Mouse (Mus musculus): Measurements from ENCODE around the gene Ctcf. TPM values are rescaled to one million over a fixed set of nuclear protein-coding genes. Genes with fewer than 3 reads are reported as not detected.

Ctcf gene
- polyA plus RNA-seq, 1 experiment from 2014 or later = 146 TPM

GRCm38 (mm10) chr8:105618892-105619591 lies 17.3 kb upstream of the Ctcf start:
- no peak overlapping the region for H3K4me2 ChIP-seq
- H3K9me3 ChIP-seq = no peaks in the 10 kb centered on the region
- H3K27me3 ChIP-seq = peaks cover 12% of the 10 kb centered on the region
- H3K4me3 ChIP-seq = no peak overlapping the region
- H3K27ac ChIP-seq = no peak overlapping the region
- peaks cover 29% of the 10 kb centered on the region for H3K4me1 ChIP-seq
- peaks cover 88% of the 10 kb centered on the region for H3K36me3 ChIP-seq
- no peak overlapping the region for H3K9ac ChIP-seq
- no peak for ATAC-seq (ENCODE audit: insufficient number of reproducible peaks, insufficient read depth, low FRiP score, low TSS enrichment, low read depth)
- 93% methylated on average over 19 of the region's 19 CpGs for WGBS

GRCm38 (mm10) chr8:105620211-105620610 lies 16.2 kb upstream of the Ctcf start:
- WGBS = 88% methylated on average over 19 of the region's 19 CpGs
- no peaks in the 10 kb centered on the region for H3K27me3 ChIP-seq

GRCm38 (mm10) chr8:105620946-105621720 lies 15.2 kb upstream of the Ctcf start:
- Histone ChIP-seq H3K36me3 (peaks cover 82% of the 10 kb centered on the region), H3K27me3 (no peaks in the 10 kb centered on the region), H3K27ac (no peak overlapping the region), H3K4me3 (no peak overlapping the region), H3K9me3 (no peaks in the 10 kb centered on the region), H3K9ac (0 out of 2 replicates have a peak overlapping the region, but pooled peaks have one; percentile 7), H3K4me1 (peaks cover 32% of the 10 kb centered on the region), H3K4me2 (no peak overlapping the region)
- WGBS = 89% methylated on average over 21 of the region's 21 CpGs
- no peak for ATAC-seq (ENCODE audit: insufficient number of reproducible peaks, insufficient read depth, low FRiP score, low TSS enrichment, low read depth)

More at GRCm38 (mm10) chr8:105620211-105620610, 16.2 kb upstream of the Ctcf start:
- ATAC-seq (ENCODE audit: insufficient number of reproducible peaks, insufficient read depth, low FRiP score, low TSS enrichment, low read depth) = no peak
- H3K4me1 ChIP-seq = peaks cover 30% of the 10 kb centered on the region
- no peak overlapping the region for H3K27ac ChIP-seq
- no peak overlapping the region for H3K4me2 ChIP-seq
- H3K9ac ChIP-seq = no peak overlapping the region
- H3K36me3 ChIP-seq = peaks cover 91% of the 10 kb centered on the region
- no peaks in the 10 kb centered on the region for H3K9me3 ChIP-seq
- H3K4me3 ChIP-seq = no peak overlapping the region

GRCm38 (mm10) chr8:105621841-105622240 lies 14.5 kb upstream of the Ctcf start:
- 0 out of 2 replicates have a peak overlapping the region, but pooled peaks have one; percentile 7 for H3K9ac ChIP-seq
- H3K27me3 ChIP-seq = no peaks in the 10 kb centered on the region
- H3K4me3 ChIP-seq = no peak overlapping the region
- ATAC-seq (ENCODE audit: insufficient number of reproducible peaks, insufficient read depth, low FRiP score, low TSS enrichment, low read depth) = no peak
- peaks cover 32% of the 10 kb centered on the region for H3K4me1 ChIP-seq
- H3K4me2 ChIP-seq = no peak overlapping the region
- no peaks in the 10 kb centered on the region for H3K9me3 ChIP-seq
- peaks cover 75% of the 10 kb centered on the region for H3K36me3 ChIP-seq
- 82% methylated on average over 4 of the region's 4 CpGs for WGBS
- no peak overlapping the region for H3K27ac ChIP-seq

- Histone ChIP-seq H3K9ac (no peak overlapping the region), H3K4me1 (peaks cover 32% of the 10 kb centered on the region), H3K4me3 (no peak overlapping the region), H3K27ac (peak overlapping the region; percentile 44; the same call in 1 of the 2 replicates), H3K9me3 (no peaks in the 10 kb centered on the region), H3K27me3 (no peaks in the 10 kb centered on the region), H3K36me3 (peaks cover 69% of the 10 kb centered on the region), H3K4me2 (no peak overlapping the region)
- peak; percentile 41; the same call in 1 of the 2 replicates for ATAC-seq (ENCODE audit: insufficient number of reproducible peaks, insufficient read depth, low FRiP score, low TSS enrichment, low read depth)
- WGBS = 6% methylated on average over 8 of the region's 8 CpGs
Measured at GRCm38 (mm10) chr8:105622421-105622920, 13.9 kb upstream of the Ctcf start.

- Histone ChIP-seq H3K36me3 (peaks cover 62% of the 10 kb centered on the region), H3K27ac (peak overlapping the region; percentile 44; the same call in 1 of the 2 replicates), H3K9ac (no peak overlapping the region), H3K4me1 (peaks cover 32% of the 10 kb centered on the region), H3K4me3 (no peak overlapping the region), H3K27me3 (no peaks in the 10 kb centered on the region), H3K9me3 (no peaks in the 10 kb centered on the region), H3K4me2 (no peak overlapping the region)
- 21% methylated on average over 5 of the region's 5 CpGs for WGBS
- no peak for ATAC-seq (ENCODE audit: insufficient number of reproducible peaks, insufficient read depth, low FRiP score, low TSS enrichment, low read depth)
Measured at GRCm38 (mm10) chr8:105623118-105623517, 13.2 kb upstream of the Ctcf start.

- no peak for ATAC-seq (ENCODE audit: insufficient number of reproducible peaks, insufficient read depth, low FRiP score, low TSS enrichment, low read depth)
- H3K9ac ChIP-seq = no peak overlapping the region
- H3K27ac ChIP-seq = no peak overlapping the region
- no peaks in the 10 kb centered on the region for H3K27me3 ChIP-seq
- H3K4me2 ChIP-seq = no peak overlapping the region
- H3K4me3 ChIP-seq = no peak overlapping the region
- H3K9me3 ChIP-seq = no peaks in the 10 kb centered on the region
- WGBS = 62% methylated on average over 7 of the region's 7 CpGs
- H3K4me1 ChIP-seq = peaks cover 32% of the 10 kb centered on the region
- H3K36me3 ChIP-seq = peaks cover 56% of the 10 kb centered on the region
Measured at GRCm38 (mm10) chr8:105623679-105624245, 12.6 kb upstream of the Ctcf start.

GRCm38 (mm10) chr8:105624401-105624800 lies 12.0 kb upstream of the Ctcf start:
- Histone ChIP-seq H3K9me3 (no peaks in the 10 kb centered on the region), H3K27me3 (no peaks in the 10 kb centered on the region), H3K27ac (peak overlapping the region; percentile 81), H3K4me2 (no peak overlapping the region), H3K9ac (peak overlapping the region; percentile 32; the same call in 1 of the 2 replicates), H3K4me3 (no peak overlapping the region), H3K36me3 (peaks cover 50% of the 10 kb centered on the region), H3K4me1 (peaks cover 32% of the 10 kb centered on the region)
- no peak for ATAC-seq (ENCODE audit: insufficient number of reproducible peaks, insufficient read depth, low FRiP score, low TSS enrichment, low read depth)
- 70% methylated on average over 3 of the region's 3 CpGs for WGBS

GRCm38 (mm10) chr8:105624831-105625230 lies 11.5 kb upstream of the Ctcf start:
- H3K9ac ChIP-seq = 0 out of 2 replicates have a peak overlapping the region, but pooled peaks have one; percentile 32
- no peaks in the 10 kb centered on the region for H3K9me3 ChIP-seq
- H3K27me3 ChIP-seq = no peaks in the 10 kb centered on the region
- WGBS = 29% methylated on average over 1 of the region's 1 CpGs
- no peak overlapping the region for H3K4me3 ChIP-seq
- H3K36me3 ChIP-seq = peaks cover 45% of the 10 kb centered on the region
- H3K4me2 ChIP-seq = no peak overlapping the region
- H3K4me1 ChIP-seq = peaks cover 32% of the 10 kb centered on the region
- no peak for ATAC-seq (ENCODE audit: insufficient number of reproducible peaks, insufficient read depth, low FRiP score, low TSS enrichment, low read depth)
- H3K27ac ChIP-seq = peak overlapping the region; percentile 81

GRCm38 (mm10) chr8:105626086-105626485 lies 10.3 kb upstream of the Ctcf start:
- H3K4me1 ChIP-seq = peaks cover 32% of the 10 kb centered on the region
- H3K27me3 ChIP-seq = no peaks in the 10 kb centered on the region
- H3K4me2 ChIP-seq = no peak overlapping the region
- ATAC-seq (ENCODE audit: insufficient number of reproducible peaks, insufficient read depth, low FRiP score, low TSS enrichment, low read depth) = no peak
- H3K4me3 ChIP-seq = no peak overlapping the region
- no peak overlapping the region for H3K9ac ChIP-seq
- H3K9me3 ChIP-seq = no peaks in the 10 kb centered on the region
- peaks cover 33% of the 10 kb centered on the region for H3K36me3 ChIP-seq
- no peak overlapping the region for H3K27ac ChIP-seq
- 86% methylated on average over 1 of the region's 1 CpGs for WGBS

- Histone ChIP-seq H3K36me3 (peaks cover 2% of the 10 kb centered on the region; the same call in 1 of the 2 replicates), H3K27me3 (no peaks in the 10 kb centered on the region), H3K4me1 (peaks cover 11% of the 10 kb centered on the region), H3K9me3 (no peaks in the 10 kb centered on the region), H3K4me3 (no peak overlapping the region), H3K27ac (no peak overlapping the region), H3K9ac (no peak overlapping the region), H3K4me2 (no peak overlapping the region)
- 87% methylated on average over 4 of the region's 4 CpGs for WGBS
- ATAC-seq (ENCODE audit: insufficient number of reproducible peaks, insufficient read depth, low FRiP score, low TSS enrichment, low read depth) = no peak
Measured at GRCm38 (mm10) chr8:105629337-105629736, 7.0 kb upstream of the Ctcf start.
